In the genomic region with DNA sequence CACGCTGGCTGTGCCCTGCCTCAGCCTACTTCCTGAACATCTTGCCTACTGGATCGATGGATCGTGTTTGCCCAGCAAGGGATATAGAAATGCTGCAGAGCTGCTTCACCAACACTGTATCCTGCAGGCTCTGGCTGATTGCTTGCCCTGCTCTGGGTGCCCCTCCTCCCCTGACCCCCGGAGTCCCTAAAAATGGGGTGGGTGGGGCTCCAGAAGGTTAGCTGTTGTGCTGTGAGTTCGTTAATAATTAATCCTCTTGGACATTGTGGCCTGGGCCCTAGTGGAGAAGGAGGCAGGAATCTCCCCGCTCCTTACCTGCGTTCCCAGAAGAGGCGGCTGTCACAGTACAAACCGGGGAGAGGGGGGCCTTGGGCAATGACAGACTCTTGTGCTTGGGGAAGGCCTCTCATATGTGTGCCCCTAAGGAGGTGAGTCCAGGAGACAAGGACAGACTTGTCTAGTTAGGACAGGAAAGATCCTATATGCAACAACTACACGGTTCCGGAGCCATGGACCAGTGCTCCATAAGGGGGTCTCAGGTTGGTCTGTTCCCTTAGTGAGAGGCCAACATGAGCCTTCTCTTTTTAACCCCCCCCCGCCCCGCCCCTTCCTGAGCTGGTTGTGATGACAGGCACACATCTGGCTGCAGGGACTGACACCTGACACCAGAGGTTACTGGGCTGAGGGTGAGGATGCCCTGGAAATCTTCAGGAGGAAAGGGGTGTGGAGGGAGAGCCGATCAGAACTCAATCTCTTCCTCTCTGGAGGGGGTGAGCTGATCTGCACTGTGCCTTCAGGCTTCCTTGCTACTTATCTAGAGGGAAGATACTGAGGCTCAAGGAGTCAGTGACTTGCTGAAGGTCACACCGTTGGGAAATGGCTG, we compare ENCODE assay signal across 7 mouse cellular contexts. TPM values are rescaled to one million over a fixed set of nuclear protein-coding genes. Genes with fewer than 3 reads are reported as not detected.
DNase-seq lines count a peak whose midpoint lies in the region; TF ChIP-seq lines count a peak whose summit lies in the region.

No protein-coding gene starts in this region.

- TF ChIP-seq CTCF in cortical plate, adult 2 months (IDR thresholded peaks at IDR 0.05; ENCODE audit: extremely low read depth, insufficient read depth, low read length) = no peak

- H3K9me3 ChIP-seq in forebrain, embryonic 10.5 days = no peaks in the 10 kb centered on the region

- H3K36me3 ChIP-seq in forebrain, embryonic 10.5 days (replicated peaks) = peaks cover 33% of the 10 kb centered on the region

- 11% methylated on average over 15 of the region's 15 CpGs for WGBS in forebrain, embryonic 10.5 days

- no peak for DNase-seq in forebrain, embryonic 10.5 days (ENCODE audit: extremely low spot score, low spot score)
- peak; percentile 60 for DNase-seq in kidney, postnatal 10 days
- peak; percentile 65 for DNase-seq in lung, postnatal 36 days
- no peak for DNase-seq in layer of hippocampus, postnatal 36 days
- DNase-seq in testis, postnatal 14 days (ENCODE audit: low spot score) = no peak
- no peak for DNase-seq in layer of hippocampus, adult 8-10 months (ENCODE audit: low spot score in 2 of 2)

- H3K27me3 ChIP-seq in forebrain, embryonic 10.5 days (ENCODE audit: poor library complexity, severe bottlenecking) = peaks cover 31% of the 10 kb centered on the region

- TF ChIP-seq POLR2A in cortical plate, adult 2 months (IDR thresholded peaks at IDR 0.05; ENCODE audit: extremely low read depth, insufficient read depth, low read length) = no peak

- no peaks in the 10 kb centered on the region for H3K4me1 ChIP-seq in cortical plate, adult 2 months (ENCODE audit: control insufficient read depth, insufficient read depth, low read length)
- H3K4me1 ChIP-seq in forebrain, embryonic 10.5 days = peaks cover 26% of the 10 kb centered on the region

- H3K4me3 ChIP-seq in cortical plate, adult 2 months (ENCODE audit: insufficient read depth, low read length) = peak overlapping the region; percentile 86
- H3K4me3 ChIP-seq in forebrain, embryonic 10.5 days = peak overlapping the region; percentile 54

- peak overlapping the region; percentile 95 for H3K27ac ChIP-seq in cortical plate, adult 2 months (ENCODE audit: insufficient read depth, low read length)
- H3K27ac ChIP-seq in forebrain, embryonic 10.5 days = peak overlapping the region; percentile 53; the same call in 1 of the 2 replicates

RNA-seq across cellular contexts. Expression of a gene that starts 0.7 kb away (rescaled TPM):
- 32.0 and 36.4 TPM in 2 replicates for polyA plus RNA-seq in cortical plate, adult 2 months (2012; rRNA removed)
- 0.16 and 0.17 TPM in 2 replicates for polyA plus RNA-seq in forebrain, embryonic 10.5 days (2016; fragmentation: Nextera tagmentation; extraction: Ambion mirVana)
- 10 to 100 TPM; 12.5 to 14.2 TPM for total RNA-seq in layer of hippocampus, postnatal 36 days (2021)
- total RNA-seq in layer of hippocampus, adult 8-10 months (2022) = 10 to 100 TPM in 3 of 4 experiments, 1 to 10 TPM in 1; 9.3 to 10.9 (median 10.6) TPM

RNA-seq across cellular contexts. Expression of a gene that starts 7.5 kb away (rescaled TPM):
- polyA plus RNA-seq in cortical plate, adult 2 months (2012; rRNA removed) = 0.08 and 0.27 TPM in 2 replicates
- polyA plus RNA-seq in forebrain, embryonic 10.5 days (2016; fragmentation: Nextera tagmentation; extraction: Ambion mirVana) = 0.36 TPM in 2 replicates
- under 1 TPM in 1 of 2 experiments, not detected in 1; 0.43 TPM for total RNA-seq in layer of hippocampus, postnatal 36 days (2021)
- total RNA-seq in layer of hippocampus, adult 8-10 months (2022) = under 1 TPM in 2 of 4 experiments, not detected in 2; 0.36 to 0.72 TPM

RNA-seq across cellular contexts. Expression of a gene that starts 20.3 kb away (rescaled TPM):
- polyA plus RNA-seq in cortical plate, adult 2 months (2012; rRNA removed) = 34.4 and 34.6 TPM in 2 replicates
- polyA plus RNA-seq in forebrain, embryonic 10.5 days (2016; fragmentation: Nextera tagmentation; extraction: Ambion mirVana) = 116 and 118 TPM in 2 replicates
- total RNA-seq in layer of hippocampus, postnatal 36 days (2021) = 10 to 100 TPM; 33.0 to 35.3 TPM
- 10 to 100 TPM; 36.4 to 50.9 (median 43.0) TPM for total RNA-seq in layer of hippocampus, adult 8-10 months (2022)

RNA-seq across cellular contexts. Expression of a gene that starts 47.2 kb away (rescaled TPM):
- 0.17 and 0.26 TPM in 2 replicates for polyA plus RNA-seq in cortical plate, adult 2 months (2012; rRNA removed)
- polyA plus RNA-seq in forebrain, embryonic 10.5 days (2016; fragmentation: Nextera tagmentation; extraction: Ambion mirVana) = not detected in 2 replicates
- total RNA-seq in layer of hippocampus, postnatal 36 days (2021) = under 1 TPM; 0.13 to 0.40 TPM
- under 1 TPM; 0.25 to 0.76 (median 0.52) TPM for total RNA-seq in layer of hippocampus, adult 8-10 months (2022)

RNA-seq across cellular contexts. Expression of a gene that starts 52.1 kb away (rescaled TPM):
- polyA plus RNA-seq in cortical plate, adult 2 months (2012; rRNA removed) = 32.0 and 33.7 TPM in 2 replicates
- polyA plus RNA-seq in forebrain, embryonic 10.5 days (2016; fragmentation: Nextera tagmentation; extraction: Ambion mirVana) = 19.4 and 21.1 TPM in 2 replicates
- 10 to 100 TPM; 14.5 to 18.3 TPM for total RNA-seq in layer of hippocampus, postnatal 36 days (2021)
- 10 to 100 TPM; 14.5 to 50.2 (median 26.1) TPM for total RNA-seq in layer of hippocampus, adult 8-10 months (2022)

Comparison
In these comparisons a context has a peak if more than half of its experiments do, and no peak if none do; other contexts are left out.
1. DNase-seq: peak in kidney, postnatal 10 days (single experiment) and lung, postnatal 36 days (single experiment); none in forebrain, embryonic 10.5 days (single experiment), layer of hippocampus, postnatal 36 days (0 of 2), testis, postnatal 14 days (single experiment) and layer of hippocampus, adult 8-10 months (0 of 2).